In genomic region chr12:103565151-103565550, GRCm38 (mm10) we compare ENCODE assay signal across 19 mouse cellular contexts. TPM values are rescaled to one million over a fixed set of nuclear protein-coding genes. Genes with fewer than 3 reads are reported as not detected.
A peak's percentile ranks its signal among the peaks of the same experiment; 100 is the strongest.
DNase-seq lines count a peak whose midpoint lies in the region; ATAC-seq and TF ChIP-seq lines count a peak whose summit lies in the region.
"Had no signal": no experiment of that assay in that cellular context is flagged by ENCODE, and none has a peak within 500 bp of the region (broad histone marks: within the 10 kb centered on the region; RNA-seq: fewer than 3 reads in every experiment).

No protein-coding gene starts in this region.

- no peak for TF ChIP-seq CTCF in gastrocnemius, adult 2 months (IDR thresholded peaks at IDR 0.05)
- TF ChIP-seq CTCF in hindbrain, postnatal 0 days (IDR thresholded peaks at IDR 0.05; ENCODE audit: low read depth): no peak

- ATAC-seq in hindbrain, postnatal 0 days: no peak
- ATAC-seq: midbrain, embryonic 15.5 days had no signal

- intact Hi-C loops in gastrocnemius, adult 2 months (cut with DNase I): no loop called here

- DNase-seq in gastrocnemius, adult 2 months: peak; percentile 39
- DNase-seq in gastrocnemius, postnatal 25 days: no peak
- DNase-seq in right cerebral cortex, adult 18-20 months: peak; percentile 25
- no peak for DNase-seq in right cerebral cortex, postnatal 14 days
- DNase-seq in NIH3T3 (ENCODE audit: low read depth): peak; percentile 18
- no peak for DNase-seq in spleen, postnatal 4 days (ENCODE audit: low spot score in 2 of 2)
- DNase-seq in hindbrain, postnatal 0 days (ENCODE audit: low spot score): no peak
- DNase-seq: cerebellum, postnatal 10 days; heart, postnatal 4 days; layer of hippocampus, postnatal 36 days; left cerebral cortex, postnatal 4 days; lung, adult 2 months; spleen, adult 18-20 months; thymus, adult 2 months had no signal

- no peak overlapping the region for H3K27ac ChIP-seq in gastrocnemius, adult 2 months
- H3K27ac ChIP-seq in hindbrain, postnatal 0 days: no peak overlapping the region
- H3K27ac ChIP-seq: forebrain, embryonic 12.5 days; midbrain, embryonic 15.5 days; stomach, embryonic 15.5 days had no signal

- no peaks in the 10 kb centered on the region for H3K27me3 ChIP-seq in hindbrain, postnatal 0 days (ENCODE audit: insufficient read depth, low read length)
- H3K27me3 ChIP-seq: CH12.LX; forebrain, embryonic 12.5 days; midbrain, embryonic 15.5 days; stomach, embryonic 15.5 days had no signal

- no peak overlapping the region for H3K4me2 ChIP-seq in hindbrain, postnatal 0 days (ENCODE audit: low read depth, low read length)
- H3K4me2 ChIP-seq: forebrain, embryonic 12.5 days; midbrain, embryonic 15.5 days; stomach, embryonic 15.5 days had no signal

- no peaks in the 10 kb centered on the region for H3K36me3 ChIP-seq in hindbrain, postnatal 0 days (ENCODE audit: insufficient read depth, low read length)
- H3K36me3 ChIP-seq: forebrain, embryonic 12.5 days; midbrain, embryonic 15.5 days; stomach, embryonic 15.5 days had no signal

- H3K9ac ChIP-seq in hindbrain, postnatal 0 days (replicated peaks; ENCODE audit: low read length): no peak overlapping the region
- H3K9ac ChIP-seq: forebrain, embryonic 12.5 days; midbrain, embryonic 15.5 days; stomach, embryonic 15.5 days had no signal

- no peaks in the 10 kb centered on the region for H3K9me3 ChIP-seq in hindbrain, postnatal 0 days (ENCODE audit: low read length)
- H3K9me3 ChIP-seq: forebrain, embryonic 12.5 days; midbrain, embryonic 15.5 days; stomach, embryonic 15.5 days had no signal

- no peak overlapping the region for H3K4me3 ChIP-seq in gastrocnemius, adult 2 months
- H3K4me3 ChIP-seq in hindbrain, postnatal 0 days (ENCODE audit: low read length): no peak overlapping the region
- H3K4me3 ChIP-seq: forebrain, embryonic 12.5 days; midbrain, embryonic 15.5 days; stomach, embryonic 15.5 days had no signal

- no peaks in the 10 kb centered on the region for H3K4me1 ChIP-seq in hindbrain, postnatal 0 days (ENCODE audit: insufficient read depth, low read length)
- H3K4me1 ChIP-seq: forebrain, embryonic 12.5 days; midbrain, embryonic 15.5 days; stomach, embryonic 15.5 days had no signal

- 80% methylated on average over 7 of the region's 7 CpGs for WGBS in hindbrain, postnatal 0 days

RNA-seq across cellular contexts. Expression of gene Ppp4r4, which starts 33.1 kb away (rescaled TPM):
- under 1 TPM; 0.25 to 0.31 TPM for total RNA-seq in gastrocnemius, adult 2 months (2021)
- under 1 TPM; 0.29 to 0.33 TPM for total RNA-seq in gastrocnemius, postnatal 25 days (2021)
- 6.6 and 6.7 TPM in 2 replicates for total RNA-seq in hindbrain, postnatal 0 days (2014; rRNA removed)
- 3.0 and 3.6 TPM in 2 replicates for polyA plus RNA-seq in hindbrain, postnatal 0 days (2015; fragmentation: Nextera tagmentation; extraction: Ambion mirVana)
- total RNA-seq: megakaryocyte, adult 5-6 weeks had no signal

Comparison
In these comparisons a context has a peak if more than half of its experiments do, and no peak if none do; other contexts are left out.
1. DNase-seq: peak in gastrocnemius, adult 2 months (single experiment), right cerebral cortex, adult 18-20 months (single experiment) and NIH3T3 (single experiment); none in gastrocnemius, postnatal 25 days (single experiment), right cerebral cortex, postnatal 14 days (single experiment), spleen, postnatal 4 days (0 of 2) and hindbrain, postnatal 0 days (single experiment).